Mouse (Mus musculus): ENCODE measurements at regions not wholly inside any gene's neighbourhood (a gene's known extent, or its start where the extent isn't known, plus 50 kb on each side); places are given as distances from the start of the nearest gene placed in this dataset.

DNA sequence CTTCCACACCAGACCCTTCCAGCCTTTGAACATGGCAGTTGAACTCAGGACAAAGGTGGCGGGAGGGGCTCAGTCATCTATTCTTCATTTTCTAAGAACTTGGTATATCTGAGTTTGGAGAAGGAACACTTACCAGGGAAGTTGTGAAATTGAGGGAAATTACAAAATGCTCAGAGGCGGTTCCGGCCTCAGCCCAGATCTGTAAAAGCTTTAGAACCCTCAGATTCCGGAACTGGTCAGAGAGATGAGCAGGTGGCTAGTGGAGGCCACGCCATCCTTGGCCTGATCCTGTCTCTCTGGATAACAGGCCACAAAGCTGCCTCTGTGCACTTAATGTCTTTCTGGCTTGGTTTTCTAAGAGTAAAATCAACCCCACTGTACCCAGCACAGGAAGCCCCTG, 145.6 kb upstream of the Spdye4c start:
- WGBS: 97% methylated on average over 5 of the region's 5 CpGs
- H3K4me3 ChIP-seq (replicated peaks; ENCODE audit: insufficient read depth, low read depth, low read length): no peak overlapping the region
- no peak for DNase-seq
- TF ChIP-seq CTCF (IDR thresholded peaks at IDR 0.05; ENCODE audit: borderline replicate concordance, insufficient read depth, low read depth, low read length): no peak
- no peak for TF ChIP-seq POLR2A (IDR thresholded peaks at IDR 0.05; ENCODE audit: borderline replicate concordance, insufficient read depth, low read length)
- no peak overlapping the region for H3K27ac ChIP-seq (ENCODE audit: insufficient read depth, low read length)
- peaks cover 7% of the 10 kb centered on the region for H3K4me1 ChIP-seq (ENCODE audit: control insufficient read depth, insufficient read depth, low read length)
- H3K27me3 ChIP-seq (ENCODE audit: control insufficient read depth, insufficient read depth, low read length): no peaks in the 10 kb centered on the region

GRCm38 (mm10) chr2:128449294-128449693, 141.7 kb upstream of the Spdye4c start:
- TF ChIP-seq CTCF (IDR thresholded peaks at IDR 0.05; ENCODE audit: borderline replicate concordance, insufficient read depth, low read depth, low read length): no peak
- 78% methylated on average over 3 of the region's 3 CpGs for WGBS
- no peak for DNase-seq
- no peaks in the 10 kb centered on the region for H3K27me3 ChIP-seq (ENCODE audit: control insufficient read depth, insufficient read depth, low read length)
- peaks cover 7% of the 10 kb centered on the region for H3K4me1 ChIP-seq (ENCODE audit: control insufficient read depth, insufficient read depth, low read length)
- H3K4me3 ChIP-seq (replicated peaks; ENCODE audit: insufficient read depth, low read depth, low read length): no peak overlapping the region
- no peak overlapping the region for H3K27ac ChIP-seq (ENCODE audit: insufficient read depth, low read length)

DNA sequence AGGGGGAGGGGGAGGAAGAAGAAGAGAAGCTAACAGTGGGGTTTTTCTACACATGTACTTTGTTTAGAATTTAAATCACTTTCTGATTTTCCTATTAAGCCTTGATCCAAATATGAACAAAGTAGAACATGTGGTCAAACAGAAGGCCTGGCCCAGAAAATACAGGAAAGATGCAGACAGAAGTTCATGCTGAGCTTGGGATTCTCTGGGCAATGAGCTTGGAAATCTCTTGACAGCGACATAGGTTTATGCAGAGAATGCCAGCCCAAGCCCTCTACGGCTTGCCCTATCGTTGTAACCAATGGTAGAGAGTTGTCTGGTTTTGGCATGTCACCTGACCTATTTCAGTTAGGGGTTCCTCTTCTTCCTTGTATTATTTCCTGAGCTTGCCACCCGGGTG, 141.0 kb upstream of the Spdye4c start:
- no peak for TF ChIP-seq CTCF (IDR thresholded peaks at IDR 0.05; ENCODE audit: borderline replicate concordance, insufficient read depth, low read depth, low read length)
- TF ChIP-seq POLR2A (IDR thresholded peaks at IDR 0.05; ENCODE audit: borderline replicate concordance, insufficient read depth, low read length): no peak
- DNase-seq: peak; percentile 21 to 55
- Histone ChIP-seq H3K27me3 (ENCODE audit: control insufficient read depth, insufficient read depth, low read length) (no peaks in the 10 kb centered on the region), H3K27ac (ENCODE audit: insufficient read depth, low read length) (no peak overlapping the region), H3K4me3 (replicated peaks; ENCODE audit: insufficient read depth, low read depth, low read length) (no peak overlapping the region), H3K4me1 (ENCODE audit: control insufficient read depth, insufficient read depth, low read length) (peaks cover 7% of the 10 kb centered on the region)
- WGBS: 17% methylated on average over 4 of the region's 4 CpGs

- H3K27me3 ChIP-seq (ENCODE audit: control insufficient read depth, insufficient read depth, low read length): no peaks in the 10 kb centered on the region
- H3K27ac ChIP-seq (ENCODE audit: insufficient read depth, low read length): no peak overlapping the region
- no peak for DNase-seq
- no peak overlapping the region for H3K4me3 ChIP-seq (replicated peaks; ENCODE audit: insufficient read depth, low read depth, low read length)
- TF ChIP-seq CTCF (IDR thresholded peaks at IDR 0.05; ENCODE audit: borderline replicate concordance, insufficient read depth, low read depth, low read length) (no peak), POLR2A (IDR thresholded peaks at IDR 0.05; ENCODE audit: borderline replicate concordance, insufficient read depth, low read length) (no peak)
- peaks cover 7% of the 10 kb centered on the region for H3K4me1 ChIP-seq (ENCODE audit: control insufficient read depth, insufficient read depth, low read length)
- 88% methylated on average over 5 of the region's 5 CpGs for WGBS
These were observed 139.3 kb upstream of the Spdye4c start for GRCm38 (mm10) chr2:128451554-128452239.

GRCm38 (mm10) chr2:128452582-128452981, 138.4 kb upstream of the Spdye4c start:
- Histone ChIP-seq H3K27ac (ENCODE audit: insufficient read depth, low read length) (no peak overlapping the region), H3K4me3 (replicated peaks; ENCODE audit: insufficient read depth, low read depth, low read length) (no peak overlapping the region), H3K4me1 (ENCODE audit: control insufficient read depth, insufficient read depth, low read length) (peaks cover 7% of the 10 kb centered on the region; the same call in 1 of the 2 replicates), H3K27me3 (ENCODE audit: control insufficient read depth, insufficient read depth, low read length) (no peaks in the 10 kb centered on the region)
- TF ChIP-seq POLR2A (IDR thresholded peaks at IDR 0.05; ENCODE audit: borderline replicate concordance, insufficient read depth, low read length) (no peak), CTCF (IDR thresholded peaks at IDR 0.05; ENCODE audit: borderline replicate concordance, insufficient read depth, low read depth, low read length) (no peak)
- DNase-seq: no peak
- WGBS: 97% methylated on average over 1 of the region's 1 CpGs

DNA sequence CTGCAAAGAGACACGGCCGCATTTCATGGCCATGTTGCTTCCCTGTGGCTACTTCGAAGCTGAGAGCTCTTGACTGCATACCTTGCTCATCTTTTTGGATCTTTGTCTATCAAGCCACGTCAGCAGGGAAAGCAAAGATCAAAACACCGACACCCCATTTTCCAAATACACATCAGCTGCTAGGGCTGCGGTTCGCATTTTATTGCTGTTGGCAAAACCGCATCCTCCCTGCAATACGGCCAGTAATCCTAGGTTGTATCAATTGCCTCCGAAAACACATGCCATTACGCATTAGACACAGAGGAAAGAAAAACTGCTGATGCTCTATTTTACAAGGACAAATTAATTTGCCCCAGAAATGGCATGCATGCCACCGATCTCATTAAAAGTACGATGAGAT, 136.5 kb upstream of the Spdye4c start:
- 89% methylated on average over 13 of the region's 13 CpGs for WGBS
- Histone ChIP-seq H3K27me3 (ENCODE audit: control insufficient read depth, insufficient read depth, low read length) (no peaks in the 10 kb centered on the region), H3K4me1 (ENCODE audit: control insufficient read depth, insufficient read depth, low read length) (peaks cover 6% of the 10 kb centered on the region; the same call in 1 of the 2 replicates), H3K4me3 (replicated peaks; ENCODE audit: insufficient read depth, low read depth, low read length) (no peak overlapping the region), H3K27ac (ENCODE audit: insufficient read depth, low read length) (no peak overlapping the region)
- TF ChIP-seq POLR2A (IDR thresholded peaks at IDR 0.05; ENCODE audit: borderline replicate concordance, insufficient read depth, low read length) (no peak), CTCF (IDR thresholded peaks at IDR 0.05; ENCODE audit: borderline replicate concordance, insufficient read depth, low read depth, low read length) (no peak)
- no peak for DNase-seq

- 89% methylated on average over 6 of the region's 6 CpGs for WGBS
- Histone ChIP-seq H3K4me3 (replicated peaks; ENCODE audit: insufficient read depth, low read depth, low read length) (no peak overlapping the region), H3K4me1 (ENCODE audit: control insufficient read depth, insufficient read depth, low read length) (no peaks in the 10 kb centered on the region), H3K27me3 (ENCODE audit: control insufficient read depth, insufficient read depth, low read length) (no peaks in the 10 kb centered on the region), H3K27ac (ENCODE audit: insufficient read depth, low read length) (no peak overlapping the region)
- no peak for TF ChIP-seq POLR2A (IDR thresholded peaks at IDR 0.05; ENCODE audit: borderline replicate concordance, insufficient read depth, low read length)
- no peak for TF ChIP-seq CTCF (IDR thresholded peaks at IDR 0.05; ENCODE audit: borderline replicate concordance, insufficient read depth, low read depth, low read length)
- DNase-seq: no peak
These were observed 133.3 kb upstream of the Spdye4c start for GRCm38 (mm10) chr2:128457591-128458209.

Measured in cerebellum, adult 2 months (tissue).